ENCODE assay signal across 8 mouse cellular contexts in genomic region chr13:21940811-21941321, GRCm38 (mm10). TPM values are rescaled to one million over a fixed set of nuclear protein-coding genes. Genes with fewer than 3 reads are reported as not detected.
DNase-seq lines count a peak whose midpoint lies in the region; ATAC-seq and TF ChIP-seq lines count a peak whose summit lies in the region.

No protein-coding gene starts in this region.

- no peak for TF ChIP-seq CTCF in cortical plate, adult 2 months (IDR thresholded peaks at IDR 0.05; ENCODE audit: extremely low read depth, insufficient read depth, low read length)

- peak; percentile 83 for DNase-seq in T-cell, adult 2 months (ENCODE audit: low spot score)
- DNase-seq in gastrocnemius, postnatal 14 days = peak; percentile 72
- DNase-seq in left cerebral cortex, adult 9 months (ENCODE audit: low spot score in 2 of 2) = peak; percentile 44 to 92
- DNase-seq in right cerebral cortex, adult 18-20 months = peak; percentile 85
- peak; percentile 51 for DNase-seq in urinary bladder, adult 2 months (ENCODE audit: low spot score)

- TF ChIP-seq POLR2A in cortical plate, adult 2 months (IDR thresholded peaks at IDR 0.05; ENCODE audit: extremely low read depth, insufficient read depth, low read length) = no peak

- peak; percentile 39 for ATAC-seq in inflammation-experienced regulatory T-cells, adult 6 months
- peak; percentile 36 for ATAC-seq in megakaryocyte, adult 5-6 weeks (ENCODE audit: poor library complexity, severe bottlenecking)

- intact Hi-C loops in gastrocnemius, postnatal 14 days (cut with DNase I; ENCODE audit: low total_unique reads) = no loop called here

- H3K27ac ChIP-seq in cortical plate, adult 2 months (ENCODE audit: insufficient read depth, low read length) = no peak overlapping the region

- peaks cover under 1% of the 10 kb centered on the region; the same call in 1 of the 2 replicates for H3K4me1 ChIP-seq in cortical plate, adult 2 months (ENCODE audit: control insufficient read depth, insufficient read depth, low read length)

- peak overlapping the region; percentile 52 for H3K4me3 ChIP-seq in cortical plate, adult 2 months (ENCODE audit: insufficient read depth, low read length)

RNA-seq across cellular contexts. Expression of gene Zfp184, which starts 4.0 kb away (rescaled TPM):
- polyA plus RNA-seq in cortical plate, adult 2 months (2012; rRNA removed) = 2.2 and 2.3 TPM in 2 replicates
- under 1 TPM; 0.33 to 0.38 TPM for total RNA-seq in gastrocnemius, postnatal 14 days (2021)
- polyA plus RNA-seq in inflammation-experienced regulatory T-cells, adult 6 months (2017; shearing (Covaris generic)) = not detected
- 0.23 and 0.36 TPM in 2 replicates for total RNA-seq in megakaryocyte, adult 5-6 weeks (2015)
- 0.65 TPM in 1 of 2 replicates, not detected in the other for total RNA-seq in megakaryocyte, adult 5-6 weeks (2017)
- polyA plus RNA-seq in urinary bladder, adult 2 months (2012; rRNA removed) = 1.7 TPM in 2 replicates

RNA-seq across cellular contexts. Expression of gene Pom121l2, which starts 40.1 kb away (rescaled TPM):
- 0.04 TPM in 1 of 2 replicates, not detected in the other for polyA plus RNA-seq in cortical plate, adult 2 months (2012; rRNA removed)
- total RNA-seq in gastrocnemius, postnatal 14 days (2021) = not detected
- not detected for polyA plus RNA-seq in inflammation-experienced regulatory T-cells, adult 6 months (2017; shearing (Covaris generic))
- not detected in 2 replicates for total RNA-seq in megakaryocyte, adult 5-6 weeks (2015)
- not detected in 2 replicates for total RNA-seq in megakaryocyte, adult 5-6 weeks (2017)
- polyA plus RNA-seq in urinary bladder, adult 2 months (2012; rRNA removed) = not detected in 2 replicates
